Mouse (Mus musculus): ENCODE measurements around the gene B3galt2.

- no peak for TF ChIP-seq POLR2A (IDR thresholded peaks at IDR 0.05; ENCODE audit: extremely low read depth, insufficient read depth, low read length)
- no peak for TF ChIP-seq CTCF (IDR thresholded peaks at IDR 0.05; ENCODE audit: extremely low read depth, insufficient read depth, low read length)
Observed at GRCm38 (mm10) chr1:143645386-143645785, 4.9 kb downstream of the B3galt2 start.

All from cortical plate, adult 2 months (tissue).